Mouse (Mus musculus): ENCODE measurements around the gene Ambra1.
A peak's percentile ranks its signal among the peaks of the same experiment; 100 is the strongest.

The Ambra1 gene

GRCm38 (mm10) chr2:91944170-91944950 lies 214.4 kb downstream of the Ambra1 start:
- DNase-seq: peak; percentile 80

- DNase-seq: no peak
Observed at GRCm38 (mm10) chr2:91945483-91945882, 215.5 kb downstream of the Ambra1 start, which contains the start of gene Gm9821. Gene Gm9821 (plus strand): TSS chr2:91945703.

GRCm38 (mm10) chr2:91946836-91947235 lies 216.9 kb downstream of the Ambra1 start:
- DNase-seq: no peak

GRCm38 (mm10) chr2:91947397-91948150 lies 217.6 kb downstream of the Ambra1 start:
- DNase-seq: no peak

GRCm38 (mm10) chr2:91948151-91948509 lies 218.2 kb downstream of the Ambra1 start:
- no peak for DNase-seq

- no peak for DNase-seq
Observed at GRCm38 (mm10) chr2:91948792-91949241, 218.9 kb downstream of the Ambra1 start.

GRCm38 (mm10) chr2:91949411-91950274 lies 219.7 kb downstream of the Ambra1 start:
- DNase-seq: no peak

- no peak for DNase-seq
Observed at GRCm38 (mm10) chr2:91950275-91951085, 220.5 kb downstream of the Ambra1 start.

- DNase-seq: no peak
Observed at GRCm38 (mm10) chr2:91953825-91954224, 223.9 kb downstream of the Ambra1 start.

- DNase-seq: no peak
Observed at GRCm38 (mm10) chr2:91955121-91955591, 225.2 kb downstream of the Ambra1 start.

- peak; percentile 3 for DNase-seq
Observed at GRCm38 (mm10) chr2:91955875-91956274, 225.9 kb downstream of the Ambra1 start.

- peak; percentile 81 for DNase-seq
Observed at GRCm38 (mm10) chr2:91957096-91957495, 227.2 kb downstream of the Ambra1 start.

- DNase-seq: no peak
Observed at GRCm38 (mm10) chr2:91958049-91958448, 228.1 kb downstream of the Ambra1 start.

- peak; percentile 60 for DNase-seq
Observed at GRCm38 (mm10) chr2:91958701-91959457, 228.9 kb downstream of the Ambra1 start.

GRCm38 (mm10) chr2:91959544-91960410 lies 229.8 kb downstream of the Ambra1 start:
- DNase-seq: peak; percentile 3

- DNase-seq: no peak
Observed at GRCm38 (mm10) chr2:91960459-91960858, 230.5 kb downstream of the Ambra1 start.

GRCm38 (mm10) chr2:91961901-91962761 lies 232.2 kb downstream of the Ambra1 start:
- no peak for DNase-seq

- no peak for DNase-seq
Observed at GRCm38 (mm10) chr2:91962864-91963401, 233.0 kb downstream of the Ambra1 start.

- DNase-seq: peak; percentile 94
Observed at GRCm38 (mm10) chr2:91963443-91963932, 233.6 kb downstream of the Ambra1 start.

All from right cerebral cortex, postnatal 14 days (tissue).